Mouse (Mus musculus) spleen, adult 2 months (tissue): ENCODE data around the gene Nup85.

Source experiments
- CTCF ChIP-seq: fragments of 200-500 bp; IDR thresholded peaks from 2 replicates; pipeline ENCODE4 v1.5.1; 2011; ENCODE audit warnings: mild to moderate bottlenecking, inconsistent platforms; ENCODE audit not compliant: insufficient read depth, insufficient read length, insufficient replicate concordance; ENCODE audit errors: extremely low read depth
- POLR2A ChIP-seq: fragments of 200-500 bp; IDR thresholded peaks from 2 replicates; pipeline ENCODE4 v1.6.1; 2011; ENCODE audit warnings: low read depth, low read length, inconsistent platforms

GRCm38 (mm10) chr11:115601174-115601573 lies 36.9 kb downstream of the Nup85 start:
- TF ChIP-seq CTCF, result no peak
- TF ChIP-seq POLR2A, result no peak
